Mouse (Mus musculus): Measurements from ENCODE around the gene Nr1i3. TPM values are rescaled to one million over a fixed set of nuclear protein-coding genes. Genes with fewer than 3 reads are reported as not detected.

The Nr1i3 gene
- total and polyA plus RNA-seq, 2 experiments from 2014 or later: 0.11 to 0.19 TPM

GRCm38 (mm10) chr1:171257781-171258180, 44.0 kb downstream of the Nr1i3 start:
- H3K4me3 ChIP-seq (ENCODE audit: low read depth, low read length): no peak overlapping the region
- WGBS: 86% methylated on average over 9 of the region's 9 CpGs
- no peak for TF ChIP-seq CTCF (IDR thresholded peaks at IDR 0.05)
- ATAC-seq (ENCODE audit: low FRiP score): no peak
- no peaks in the 10 kb centered on the region for H3K4me1 ChIP-seq (ENCODE audit: insufficient read depth, low read length)
- no peak for DNase-seq (ENCODE audit: low spot score)
- H3K4me2 ChIP-seq (ENCODE audit: low read depth, low read length, poor library complexity, severe bottlenecking): no peak overlapping the region
- no peaks in the 10 kb centered on the region for H3K27me3 ChIP-seq (ENCODE audit: insufficient read depth, low read length)
- H3K9ac ChIP-seq (replicated peaks; ENCODE audit: low read length, poor library complexity, severe bottlenecking): no peak overlapping the region
- no peaks in the 10 kb centered on the region for H3K36me3 ChIP-seq (ENCODE audit: insufficient read depth, low read length)
- no peaks in the 10 kb centered on the region for H3K9me3 ChIP-seq (ENCODE audit: low read length)
- H3K27ac ChIP-seq (ENCODE audit: low read depth, low read length): no peak overlapping the region

GRCm38 (mm10) chr1:171258921-171259320, 45.2 kb downstream of the Nr1i3 start:
- no peak overlapping the region for H3K27ac ChIP-seq (ENCODE audit: low read depth, low read length)
- H3K4me3 ChIP-seq (ENCODE audit: low read depth, low read length): no peak overlapping the region
- H3K9me3 ChIP-seq (ENCODE audit: low read length): no peaks in the 10 kb centered on the region
- no peaks in the 10 kb centered on the region for H3K27me3 ChIP-seq (ENCODE audit: insufficient read depth, low read length)
- no peak overlapping the region for H3K4me2 ChIP-seq (ENCODE audit: low read depth, low read length, poor library complexity, severe bottlenecking)
- no peak for ATAC-seq (ENCODE audit: low FRiP score)
- 87% methylated on average over 17 of the region's 17 CpGs for WGBS
- H3K9ac ChIP-seq (replicated peaks; ENCODE audit: low read length, poor library complexity, severe bottlenecking): no peak overlapping the region
- no peak for TF ChIP-seq CTCF (IDR thresholded peaks at IDR 0.05)
- H3K36me3 ChIP-seq (ENCODE audit: insufficient read depth, low read length): no peaks in the 10 kb centered on the region
- peaks cover 5% of the 10 kb centered on the region; the same call in 1 of the 2 replicates for H3K4me1 ChIP-seq (ENCODE audit: insufficient read depth, low read length)
- no peak for DNase-seq (ENCODE audit: low spot score)

GRCm38 (mm10) chr1:171260316-171260715, 46.5 kb downstream of the Nr1i3 start:
- no peak for TF ChIP-seq CTCF (IDR thresholded peaks at IDR 0.05)
- Histone ChIP-seq H3K4me1 (ENCODE audit: insufficient read depth, low read length) (peaks cover 5% of the 10 kb centered on the region; the same call in 1 of the 2 replicates), H3K27ac (ENCODE audit: low read depth, low read length) (no peak overlapping the region), H3K4me3 (ENCODE audit: low read depth, low read length) (no peak overlapping the region), H3K4me2 (ENCODE audit: low read depth, low read length, poor library complexity, severe bottlenecking) (no peak overlapping the region), H3K9ac (replicated peaks; ENCODE audit: low read length, poor library complexity, severe bottlenecking) (no peak overlapping the region), H3K9me3 (ENCODE audit: low read length) (no peaks in the 10 kb centered on the region), H3K36me3 (ENCODE audit: insufficient read depth, low read length) (no peaks in the 10 kb centered on the region), H3K27me3 (ENCODE audit: insufficient read depth, low read length) (no peaks in the 10 kb centered on the region)
- DNase-seq (ENCODE audit: low spot score) (no peak), ATAC-seq (ENCODE audit: low FRiP score) (no peak)
- WGBS: 91% methylated on average over 3 of the region's 3 CpGs

- Histone ChIP-seq H3K4me2 (ENCODE audit: low read depth, low read length, poor library complexity, severe bottlenecking) (peak overlapping the region; percentile 51), H3K36me3 (ENCODE audit: insufficient read depth, low read length) (no peaks in the 10 kb centered on the region), H3K27ac (ENCODE audit: low read depth, low read length) (peak overlapping the region; percentile 73), H3K4me3 (ENCODE audit: low read depth, low read length) (peak overlapping the region; percentile 28), H3K27me3 (ENCODE audit: insufficient read depth, low read length) (no peaks in the 10 kb centered on the region), H3K4me1 (ENCODE audit: insufficient read depth, low read length) (peaks cover 5% of the 10 kb centered on the region; the same call in 1 of the 2 replicates), H3K9ac (replicated peaks; ENCODE audit: low read length, poor library complexity, severe bottlenecking) (peak overlapping the region; percentile 30), H3K9me3 (ENCODE audit: low read length) (no peaks in the 10 kb centered on the region)
- 1% methylated on average over 8 of the region's 8 CpGs for WGBS
- ATAC-seq (ENCODE audit: low FRiP score) (peak; percentile 79), DNase-seq (ENCODE audit: low spot score) (peak; percentile 85)
- no peak for TF ChIP-seq CTCF (IDR thresholded peaks at IDR 0.05)
Observed at GRCm38 (mm10) chr1:171262594-171263130, 48.9 kb downstream of the Nr1i3 start.

- WGBS: 0% methylated on average over 2 of the region's 2 CpGs
- H3K27ac ChIP-seq (ENCODE audit: low read depth, low read length): peak overlapping the region; percentile 59
- H3K4me1 ChIP-seq (ENCODE audit: insufficient read depth, low read length): peaks cover 5% of the 10 kb centered on the region; the same call in 1 of the 2 replicates
- peak overlapping the region; percentile 32 for H3K4me2 ChIP-seq (ENCODE audit: low read depth, low read length, poor library complexity, severe bottlenecking)
- ATAC-seq (ENCODE audit: low FRiP score) (peak; percentile 95), DNase-seq (ENCODE audit: low spot score) (peak; percentile 93)
- H3K9me3 ChIP-seq (ENCODE audit: low read length): no peaks in the 10 kb centered on the region
- H3K9ac ChIP-seq (replicated peaks; ENCODE audit: low read length, poor library complexity, severe bottlenecking): no peak overlapping the region
- H3K4me3 ChIP-seq (ENCODE audit: low read depth, low read length): no peak overlapping the region
- H3K36me3 ChIP-seq (ENCODE audit: insufficient read depth, low read length): no peaks in the 10 kb centered on the region
- TF ChIP-seq CTCF (IDR thresholded peaks at IDR 0.05): no peak
- H3K27me3 ChIP-seq (ENCODE audit: insufficient read depth, low read length): no peaks in the 10 kb centered on the region
Observed at GRCm38 (mm10) chr1:171263185-171263611, 49.4 kb downstream of the Nr1i3 start.

- Histone ChIP-seq H3K4me1 (ENCODE audit: insufficient read depth, low read length) (peaks cover 5% of the 10 kb centered on the region; the same call in 1 of the 2 replicates), H3K27me3 (ENCODE audit: insufficient read depth, low read length) (no peaks in the 10 kb centered on the region), H3K9me3 (ENCODE audit: low read length) (no peaks in the 10 kb centered on the region), H3K4me2 (ENCODE audit: low read depth, low read length, poor library complexity, severe bottlenecking) (peak overlapping the region; percentile 32; the same call in 1 of the 2 replicates), H3K36me3 (ENCODE audit: insufficient read depth, low read length) (no peaks in the 10 kb centered on the region), H3K9ac (replicated peaks; ENCODE audit: low read length, poor library complexity, severe bottlenecking) (no peak overlapping the region), H3K4me3 (ENCODE audit: low read depth, low read length) (no peak overlapping the region), H3K27ac (ENCODE audit: low read depth, low read length) (peak overlapping the region; percentile 59)
- WGBS: 84% methylated on average over 3 of the region's 3 CpGs
- ATAC-seq (ENCODE audit: low FRiP score): no peak
- TF ChIP-seq CTCF (IDR thresholded peaks at IDR 0.05): peak; percentile 40
- no peak for DNase-seq (ENCODE audit: low spot score)
Observed at GRCm38 (mm10) chr1:171263666-171264461, 50.1 kb downstream of the Nr1i3 start.

All from midbrain, postnatal 0 days (tissue).